Comparison of ENCODE assay signal across 19 mouse cellular contexts in genomic region chr7:80326076-80326475, GRCm38 (mm10). TPM values are rescaled to one million over a fixed set of nuclear protein-coding genes. Genes with fewer than 3 reads are reported as not detected.
DNase-seq lines count a peak whose midpoint lies in the region; ATAC-seq and TF ChIP-seq lines count a peak whose summit lies in the region.
"Had no signal": no experiment of that assay in that cellular context is flagged by ENCODE, and none has a peak within 500 bp of the region (broad histone marks: within the 10 kb centered on the region; RNA-seq: fewer than 3 reads in every experiment).

No protein-coding gene starts in this region.

- H3K4me1 ChIP-seq in megakaryocyte, embryonic 14.5 days, result peaks cover 48% of the 10 kb centered on the region
- H3K4me1 ChIP-seq in ES-E14 (ENCODE audit: control insufficient read depth in 2 of 2, insufficient read depth in 2 of 2, low read length in 2 of 2, poor library complexity in 1 of 2), result peaks cover 2 to 7% of the 10 kb centered on the region in 2 experiments; a peak in 2 of 4 replicates
- peaks cover 13% of the 10 kb centered on the region for H3K4me1 ChIP-seq in midbrain, embryonic 16.5 days (ENCODE audit: control insufficient read depth, insufficient read depth, low read length)

- no peak overlapping the region for H3K27ac ChIP-seq in ES-E14 (ENCODE audit: insufficient read depth, low read depth, low read length, poor library complexity, severe bottlenecking)
- H3K27ac ChIP-seq in midbrain, embryonic 16.5 days (ENCODE audit: low read length), result no peak overlapping the region

- WGBS in midbrain, embryonic 16.5 days, result 97% methylated on average over 19 of the region's 19 CpGs

- DNase-seq in cerebellum, adult 9-10 months, result peak; percentile 63
- DNase-seq in cerebellum, adult 8-10 months, result no peak
- no peak for DNase-seq in ES-E14 (ENCODE audit: low read depth, low spot score)
- DNase-seq: adrenal gland, adult 8-10 months; adrenal gland, postnatal 36 days; cerebellum, adult 2 months; embryo, embryonic 11 days; gastrocnemius, postnatal 10 days; kidney, adult 8-10 months had no signal

- H3K9ac ChIP-seq in ES-E14 (ENCODE audit: insufficient read depth, low read depth, low read length, poor library complexity, severe bottlenecking), result no peak overlapping the region
- H3K9ac ChIP-seq in midbrain, embryonic 16.5 days (ENCODE audit: low read depth, low read length), result no peak overlapping the region
- H3K9ac ChIP-seq: embryonic facial prominence, embryonic 12.5 days; forebrain, embryonic 15.5 days; heart, embryonic 12.5 days had no signal

- peaks cover 64% of the 10 kb centered on the region for H3K36me3 ChIP-seq in megakaryocyte, embryonic 14.5 days (replicated peaks; ENCODE audit: low read length)
- H3K36me3 ChIP-seq in ES-E14 (ENCODE audit: control insufficient read depth, insufficient read depth, low read length, poor library complexity, severe bottlenecking), result peaks cover 17% of the 10 kb centered on the region
- peaks cover 47% of the 10 kb centered on the region for H3K36me3 ChIP-seq in midbrain, embryonic 16.5 days (ENCODE audit: control insufficient read depth, insufficient read depth, low read length)

- no peaks in the 10 kb centered on the region for H3K27me3 ChIP-seq in megakaryocyte, embryonic 14.5 days (replicated peaks)
- no peaks in the 10 kb centered on the region for H3K27me3 ChIP-seq in midbrain, embryonic 16.5 days (ENCODE audit: control insufficient read depth, insufficient read depth, low read depth, low read length)
- H3K27me3 ChIP-seq: embryonic facial prominence, embryonic 12.5 days; forebrain, embryonic 15.5 days; heart, embryonic 12.5 days; Patski had no signal

- no peaks in the 10 kb centered on the region for H3K9me3 ChIP-seq in megakaryocyte, embryonic 14.5 days
- H3K9me3 ChIP-seq in ES-E14 (ENCODE audit: control insufficient read depth, insufficient read depth, low read depth, low read length), result no peaks in the 10 kb centered on the region
- no peaks in the 10 kb centered on the region for H3K9me3 ChIP-seq in midbrain, embryonic 16.5 days (replicated peaks; ENCODE audit: control insufficient read depth, low read length, poor library complexity, severe bottlenecking)
- H3K9me3 ChIP-seq: embryonic facial prominence, embryonic 12.5 days; forebrain, embryonic 15.5 days; heart, embryonic 12.5 days had no signal

- peak overlapping the region; percentile 12 for H3K4me3 ChIP-seq in megakaryocyte, embryonic 14.5 days (replicated peaks)
- H3K4me3 ChIP-seq in ES-E14 (ENCODE audit: insufficient read depth in 1 of 2, low read depth in 1 of 2, low read length in 2 of 2, poor library complexity in 1 of 2, severe bottlenecking in 1 of 2), result peak overlapping the region; percentile 4 to 28; a peak in 2 of 4 replicates
- no peak overlapping the region for H3K4me3 ChIP-seq in midbrain, embryonic 16.5 days (ENCODE audit: low read depth, low read length)
- H3K4me3 ChIP-seq: embryonic facial prominence, embryonic 12.5 days; forebrain, embryonic 15.5 days; heart, embryonic 12.5 days had no signal

- H3K4me2 ChIP-seq in midbrain, embryonic 16.5 days (ENCODE audit: low read length), result no peak overlapping the region
- H3K4me2 ChIP-seq: embryonic facial prominence, embryonic 12.5 days; forebrain, embryonic 15.5 days; heart, embryonic 12.5 days had no signal

- no peak for ATAC-seq in megakaryocyte, adult 5-6 weeks (ENCODE audit: poor library complexity, severe bottlenecking)
- no peak for ATAC-seq in midbrain, embryonic 16.5 days
- ATAC-seq: forebrain, embryonic 15.5 days; hindbrain, embryonic 16.5 days; inflammation-experienced regulatory T-cells, adult 6 months; intestine, postnatal 0 days; Patski had no signal

- in situ Hi-C loops in ES-E14 (cut with MboI; ENCODE audit: low sequenced_read_pairs in 2 of 2, unreplicated experiment in 2 of 2), result no loop called here

TF ChIP-seq in ES-E14, 5 proteins besides CTCF, POLR2A, EP300 and RAD21:
- TF ChIP-seq HCFC1 (IDR thresholded peaks at IDR 0.05; ENCODE audit: borderline replicate concordance, insufficient read depth, low read length) (no peak), CHD2 (IDR thresholded peaks at IDR 0.05; ENCODE audit: low read depth, low read length) (no peak), ZC3H11A (IDR thresholded peaks at IDR 0.05; ENCODE audit: borderline replicate concordance, low read depth, low read length) (no peak), MAFK (IDR thresholded peaks at IDR 0.05; ENCODE audit: insufficient read depth, low read depth, low read length) (no peak), ZNF384 (IDR thresholded peaks at IDR 0.05; ENCODE audit: low read depth, low read length) (no peak)

RNA-seq across cellular contexts. Expression of gene Rccd1, which starts 1.8 kb away (rescaled TPM):
- 4.7 and 5.0 TPM in 2 replicates for polyA plus RNA-seq in megakaryocyte, embryonic 14.5 days (2012; ENCODE audit: insufficient read depth, low replicate concordance)
- 2.6 and 4.2 TPM in 2 replicates for total RNA-seq in megakaryocyte, adult 5-6 weeks (2015)
- total RNA-seq in megakaryocyte, adult 5-6 weeks (2017), result 7.3 and 10.3 TPM in 2 replicates
- 16.4 and 27.6 TPM in 2 replicates for total RNA-seq in ES-E14 (2012; rRNA removed)
- polyA plus RNA-seq in midbrain, embryonic 16.5 days (2015; fragmentation: Nextera tagmentation; extraction: Ambion mirVana), result 10.6 and 10.7 TPM in 2 replicates

RNA-seq across cellular contexts. Expression of gene Unc45a, which starts 14.7 kb away (rescaled TPM):
- 37.4 and 78.5 TPM in 2 replicates for polyA plus RNA-seq in megakaryocyte, embryonic 14.5 days (2012; ENCODE audit: insufficient read depth, low replicate concordance)
- total RNA-seq in megakaryocyte, adult 5-6 weeks (2015), result 4.1 and 4.7 TPM in 2 replicates
- total RNA-seq in megakaryocyte, adult 5-6 weeks (2017), result 7.2 and 13.0 TPM in 2 replicates
- 52.0 and 54.1 TPM in 2 replicates for total RNA-seq in ES-E14 (2012; rRNA removed)
- 61.9 and 62.6 TPM in 2 replicates for polyA plus RNA-seq in midbrain, embryonic 16.5 days (2015; fragmentation: Nextera tagmentation; extraction: Ambion mirVana)

RNA-seq across cellular contexts. Expression of gene Hddc3, which starts 16.8 kb away (rescaled TPM):
- 17.4 and 104 TPM in 2 replicates for polyA plus RNA-seq in megakaryocyte, embryonic 14.5 days (2012; ENCODE audit: insufficient read depth, low replicate concordance)
- total RNA-seq in megakaryocyte, adult 5-6 weeks (2015), result 6.7 and 8.5 TPM in 2 replicates
- total RNA-seq in megakaryocyte, adult 5-6 weeks (2017), result 6.1 and 11.1 TPM in 2 replicates
- total RNA-seq in ES-E14 (2012; rRNA removed), result 11.4 and 14.3 TPM in 2 replicates
- polyA plus RNA-seq in midbrain, embryonic 16.5 days (2015; fragmentation: Nextera tagmentation; extraction: Ambion mirVana), result 23.3 and 27.7 TPM in 2 replicates

RNA-seq across cellular contexts. Expression of gene Prc1, which starts 31.8 kb away (rescaled TPM):
- 5.6 TPM in 1 of 2 replicates, not detected in the other for polyA plus RNA-seq in megakaryocyte, embryonic 14.5 days (2012; ENCODE audit: insufficient read depth, low replicate concordance)
- total RNA-seq in megakaryocyte, adult 5-6 weeks (2015), result 151 and 153 TPM in 2 replicates
- total RNA-seq in megakaryocyte, adult 5-6 weeks (2017), result 210 and 224 TPM in 2 replicates
- total RNA-seq in ES-E14 (2012; rRNA removed), result 91.0 and 103 TPM in 2 replicates
- 22.6 and 23.7 TPM in 2 replicates for polyA plus RNA-seq in midbrain, embryonic 16.5 days (2015; fragmentation: Nextera tagmentation; extraction: Ambion mirVana)

RNA-seq across cellular contexts. Expression of gene Man2a2, which starts 45.1 kb away (rescaled TPM):
- 36.1 and 38.2 TPM in 2 replicates for polyA plus RNA-seq in megakaryocyte, embryonic 14.5 days (2012; ENCODE audit: insufficient read depth, low replicate concordance)
- total RNA-seq in megakaryocyte, adult 5-6 weeks (2015), result 23.3 and 25.3 TPM in 2 replicates
- 27.8 and 39.5 TPM in 2 replicates for total RNA-seq in megakaryocyte, adult 5-6 weeks (2017)
- 14.6 and 19.8 TPM in 2 replicates for total RNA-seq in ES-E14 (2012; rRNA removed)
- polyA plus RNA-seq in midbrain, embryonic 16.5 days (2015; fragmentation: Nextera tagmentation; extraction: Ambion mirVana), result 25.2 and 25.8 TPM in 2 replicates
